Mouse (Mus musculus) olfactory bulb, adult 2 months (tissue): ENCODE data around the gene Tenm4. TPM values are rescaled to one million over a fixed set of nuclear protein-coding genes. Genes with fewer than 3 reads are reported as not detected.

ENCODE experiments used
- H3K27ac ChIP-seq: fragments of 200-500 bp; 2 replicates; pipeline ENCODE4 v1.5.1; 2012; ENCODE audit warnings: low read depth, low read length; ENCODE audit not compliant: insufficient read depth
- H3K4me1 ChIP-seq: fragments of 200-500 bp; 2 replicates; pipeline ENCODE4 v1.6.1; 2012; ENCODE audit warnings: low read length; ENCODE audit not compliant: control insufficient read depth, insufficient read depth
- H3K4me3 ChIP-seq: fragments of 200-500 bp; 2 replicates; pipeline ENCODE4 v1.5.1; 2012; ENCODE audit warnings: mild to moderate bottlenecking, low read depth, low read length, moderate library complexity; ENCODE audit not compliant: insufficient read depth
- CTCF ChIP-seq: fragments of 200-500 bp; IDR thresholded peaks from 2 replicates; pipeline ENCODE4 v1.5.1; 2012; ENCODE audit warnings: low read depth, mild to moderate bottlenecking, low read length, moderate library complexity; ENCODE audit not compliant: insufficient read depth
- POLR2A ChIP-seq: fragments of 200-500 bp; IDR thresholded peaks from 2 replicates; pipeline ENCODE4 v1.6.1; 2012; ENCODE audit warnings: mild to moderate bottlenecking, low read depth, low read length, moderate library complexity; ENCODE audit not compliant: insufficient read depth
- WGBS: fragments of 180-500 bp; shearing (Covaris S2); methylation state at CpG from one replicate; pipeline ENCODE4 v1.1.7; 2018; 5-methylcytosine and 5-hydroxymethylcytosine counted together
- polyA plus RNA-seq: library from polyadenylated mRNA; stranded (reverse); fragments of >200 nt; gene quantifications from 2 replicates; pipeline ENCODE4 v1.2.4, GENCODE M21; 2012; ENCODE audit warnings: low replicate concordance; ENCODE audit not compliant: missing spikeins, insufficient read depth, insufficient read length

Tenm4 gene
- polyA plus RNA-seq, 1 experiment, result not detected

- no peaks in the 10 kb centered on the region for H3K4me1 ChIP-seq
- H3K4me3 ChIP-seq, result no peak overlapping the region
- 82% methylated on average over 4 of the region's 4 CpGs for WGBS
- TF ChIP-seq POLR2A (no peak), CTCF (no peak)
- no peak overlapping the region for H3K27ac ChIP-seq
These were observed 10.7 kb downstream of the Tenm4 start for GRCm38 (mm10) chr7:96181751-96182150.

- Histone ChIP-seq H3K4me1 (no peaks in the 10 kb centered on the region), H3K4me3 (no peak overlapping the region), H3K27ac (no peak overlapping the region)
- 87% methylated on average over 1 of the region's 1 CpGs for WGBS
- TF ChIP-seq CTCF, result no peak
- TF ChIP-seq POLR2A, result no peak
These were observed 12.1 kb downstream of the Tenm4 start for GRCm38 (mm10) chr7:96183195-96183594.

DNA sequence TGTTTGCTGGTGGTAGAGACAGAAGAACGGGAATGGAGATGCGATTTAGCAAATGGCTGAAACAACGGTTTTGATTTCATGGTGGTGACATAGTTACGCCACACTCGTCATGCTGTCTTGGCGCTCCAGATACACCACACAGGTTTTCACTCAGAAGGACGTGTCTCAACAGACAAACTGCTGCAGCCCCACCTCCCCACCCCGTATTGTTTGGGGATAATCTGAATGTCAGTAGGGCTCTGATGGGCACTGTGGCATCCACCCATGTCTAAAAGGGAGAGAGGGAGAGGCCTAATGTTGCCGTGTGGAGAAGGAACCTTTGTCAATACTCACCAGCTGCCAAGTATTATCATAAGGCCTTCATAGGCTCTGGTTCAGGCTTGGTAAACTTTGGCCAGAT lies 14.4 kb downstream of the Tenm4 start:
- Histone ChIP-seq H3K4me1 (no peaks in the 10 kb centered on the region), H3K27ac (no peak overlapping the region), H3K4me3 (no peak overlapping the region)
- TF ChIP-seq POLR2A (no peak), CTCF (no peak)
- WGBS, result 88% methylated on average over 9 of the region's 9 CpGs

DNA sequence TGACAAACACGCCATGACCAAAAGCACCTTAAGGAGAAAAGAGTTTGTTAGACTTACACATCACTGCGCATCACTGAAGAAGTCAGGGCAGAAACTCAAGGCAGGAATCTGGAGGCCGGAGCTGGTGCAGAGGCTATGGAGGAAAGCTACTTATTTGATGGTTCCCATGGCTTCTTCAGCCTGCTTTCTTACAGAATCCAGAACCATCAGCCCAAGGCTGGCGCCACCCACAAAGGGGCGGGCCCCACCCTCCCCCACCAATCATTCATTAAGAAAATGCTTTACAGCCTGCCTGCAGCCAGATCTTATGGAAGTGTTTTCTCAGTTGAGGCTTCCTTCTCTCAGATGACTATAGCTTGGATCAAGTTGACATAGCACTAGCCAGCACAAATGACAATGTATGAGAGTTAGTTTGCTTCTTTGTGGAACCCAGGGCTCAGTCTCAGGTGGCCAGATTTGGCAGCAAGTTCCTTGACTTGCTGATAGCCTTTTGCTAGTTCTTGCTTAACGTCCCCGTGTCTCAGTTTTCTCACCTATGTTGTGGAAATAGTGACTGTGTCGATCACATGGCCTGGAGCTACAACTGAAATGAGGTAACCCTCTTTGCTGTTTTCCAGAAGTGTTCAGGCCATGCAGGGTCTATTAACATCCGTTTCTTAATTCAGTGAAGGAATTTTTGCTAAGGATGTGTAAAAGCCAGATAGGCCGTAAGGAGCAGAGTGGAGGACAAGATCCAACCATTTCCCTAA lies 32.9 kb downstream of the Tenm4 start:
- Histone ChIP-seq H3K4me3 (no peak overlapping the region), H3K27ac (no peak overlapping the region), H3K4me1 (no peaks in the 10 kb centered on the region)
- 83% methylated on average over 10 of the region's 10 CpGs for WGBS
- TF ChIP-seq POLR2A, result no peak
- TF ChIP-seq CTCF, result no peak

DNA sequence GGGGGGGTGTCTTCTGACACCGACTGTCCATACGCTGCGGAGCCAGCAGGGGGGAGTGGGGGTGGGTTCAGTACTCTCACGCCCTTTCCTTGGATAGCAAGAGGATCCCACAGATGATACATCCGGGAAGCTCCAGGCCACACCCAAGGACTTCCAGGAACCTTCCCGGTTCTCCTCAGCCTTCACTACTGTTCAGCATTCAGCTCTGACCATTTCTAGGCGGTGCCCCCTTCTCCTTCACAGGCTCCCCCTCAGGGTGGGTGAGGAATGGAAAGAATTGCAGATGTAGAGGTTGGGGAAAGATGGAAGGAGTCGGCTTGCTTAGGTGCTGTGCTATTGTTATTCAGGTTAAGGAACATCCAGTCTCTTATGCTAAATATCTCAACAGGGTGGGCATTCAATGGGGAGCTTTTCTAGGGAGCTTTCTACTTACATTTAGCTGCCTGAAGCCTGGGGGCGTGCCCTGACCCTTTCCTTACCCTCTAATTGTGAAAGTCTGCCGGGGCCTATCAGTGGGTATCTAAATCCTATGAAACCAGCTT lies 33.8 kb downstream of the Tenm4 start:
- Histone ChIP-seq H3K4me3 (no peak overlapping the region), H3K4me1 (no peaks in the 10 kb centered on the region), H3K27ac (no peak overlapping the region)
- TF ChIP-seq CTCF, result no peak
- 57% methylated on average over 10 of the region's 10 CpGs for WGBS

DNA sequence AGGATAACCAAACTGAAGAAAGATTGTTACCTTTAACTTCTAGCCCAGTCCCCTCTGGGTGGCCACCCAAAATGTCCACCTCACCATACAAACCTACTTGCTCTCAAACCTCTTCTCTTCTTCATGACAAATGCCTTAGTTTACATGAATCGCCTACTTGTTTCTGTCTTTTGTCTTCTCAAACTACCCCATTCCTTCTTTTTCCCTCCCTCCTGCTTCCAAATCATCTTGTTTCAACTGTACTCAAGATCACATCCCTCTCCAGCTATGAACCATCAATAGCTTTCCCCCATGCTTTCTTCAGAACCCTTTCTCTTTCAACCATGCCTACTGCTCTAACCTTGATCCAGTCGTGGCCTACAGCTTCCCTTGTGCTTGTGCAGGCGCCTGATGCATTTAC lies 36.0 kb downstream of the Tenm4 start:
- TF ChIP-seq CTCF, result no peak
- no peak for TF ChIP-seq POLR2A
- Histone ChIP-seq H3K4me3 (no peak overlapping the region), H3K27ac (no peak overlapping the region), H3K4me1 (no peaks in the 10 kb centered on the region)
- WGBS, result 92% methylated on average over 3 of the region's 3 CpGs

GRCm38 (mm10) chr7:96209783-96210524 lies 38.9 kb downstream of the Tenm4 start:
- Histone ChIP-seq H3K27ac (peak overlapping the region; percentile 96), H3K4me3 (peak overlapping the region; percentile 96), H3K4me1 (no peaks in the 10 kb centered on the region)
- 1% methylated on average over 74 of the region's 75 CpGs for WGBS
- 0 out of 2 replicates have a peak, but pooled peaks have one; percentile 29 for TF ChIP-seq CTCF
- peak; percentile 48; the same call in 1 of the 2 replicates for TF ChIP-seq POLR2A

DNA sequence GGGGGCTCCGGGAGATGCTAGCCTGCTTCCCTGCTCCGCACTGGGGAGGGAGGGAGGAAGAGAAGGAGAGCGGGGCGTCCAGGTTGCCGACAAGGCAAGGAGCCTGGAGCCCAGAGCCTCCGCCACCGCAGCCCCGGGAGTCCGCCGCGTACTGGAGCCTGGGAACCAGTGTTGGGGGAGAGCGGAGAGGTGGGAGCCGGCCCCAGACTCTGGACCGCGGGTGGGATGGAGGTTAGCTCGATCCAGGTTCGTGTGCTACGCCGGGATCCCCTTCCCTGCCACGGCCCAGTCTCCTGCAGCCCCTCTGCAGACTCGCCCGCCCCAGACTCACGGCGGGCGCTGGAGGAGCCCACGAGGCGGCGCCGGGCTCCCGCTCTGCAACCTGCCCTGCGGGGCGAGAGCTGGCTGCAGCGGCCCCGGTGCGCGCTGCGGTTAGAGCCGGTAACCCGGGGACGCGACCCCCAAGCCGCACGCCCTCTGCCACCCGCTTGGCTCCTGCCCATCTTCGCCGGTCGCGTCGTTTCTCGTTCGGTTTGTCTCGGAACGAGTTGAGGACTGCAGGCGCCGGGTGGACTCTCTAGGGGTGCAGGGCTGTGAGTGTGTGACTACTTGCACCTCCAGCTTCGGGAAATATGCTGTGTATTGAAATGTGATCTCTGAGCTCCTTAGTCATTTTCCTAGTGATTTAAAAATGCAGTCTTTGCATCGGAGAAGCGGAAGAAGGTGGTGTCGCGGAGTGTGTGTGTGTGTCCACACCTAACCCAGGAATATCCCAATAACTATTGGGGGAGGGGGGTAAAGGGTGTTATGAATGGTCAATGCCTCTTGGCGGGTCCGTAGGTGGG lies 39.7 kb downstream of the Tenm4 start:
- WGBS, result 1% methylated on average over 60 of the region's 62 CpGs
- TF ChIP-seq CTCF (peak; percentile 45), POLR2A (no peak)
- Histone ChIP-seq H3K4me3 (peak overlapping the region; percentile 96), H3K27ac (peak overlapping the region; percentile 96), H3K4me1 (no peaks in the 10 kb centered on the region)

DNA sequence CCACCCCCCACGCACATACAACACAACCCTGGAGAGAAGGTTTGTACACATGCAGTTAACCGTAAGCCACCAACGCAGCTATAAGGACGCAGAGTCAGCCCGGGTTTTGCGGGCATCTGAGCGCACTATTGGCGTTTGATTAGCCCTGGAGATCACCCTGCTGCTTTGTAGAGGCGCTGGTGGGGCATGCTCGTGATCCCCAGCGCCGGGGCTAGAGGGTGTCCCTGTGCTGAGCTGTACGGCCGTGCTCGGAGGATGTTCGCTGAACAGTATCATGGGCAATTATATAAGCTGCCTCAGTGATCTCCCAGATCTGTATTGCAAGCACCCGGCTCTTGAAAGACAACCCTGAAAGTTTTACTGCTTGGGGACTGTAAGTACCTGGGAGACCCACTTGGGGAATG lies 40.6 kb downstream of the Tenm4 start:
- Histone ChIP-seq H3K4me3 (peak overlapping the region; percentile 96), H3K4me1 (no peaks in the 10 kb centered on the region), H3K27ac (peak overlapping the region; percentile 96)
- under 1% methylated on average over 17 of the region's 17 CpGs for WGBS
- TF ChIP-seq CTCF (no peak), POLR2A (0 out of 2 replicates have a peak, but pooled peaks have one; percentile 16)
